Mouse (Mus musculus): ENCODE data around the gene Mapkapk2.

GRCm38 (mm10) chr1:131042263-131042662, 55.4 kb downstream of the Mapkapk2 start:
- TF ChIP-seq CTCF (IDR thresholded peaks at IDR 0.05; ENCODE audit: low read depth), result no peak
- TF ChIP-seq EP300 (optimal IDR thresholded peaks at IDR 0.05), result no peak
